Mouse (Mus musculus): ENCODE results near the gene Zfp935.
"Not testable (repeated sequence)": the region's sequence is repeated elsewhere in the genome, so short reads cannot be mapped to it uniquely, and the experiment has no call there.

Zfp935 gene

GRCm38 (mm10) chr13:62558189-62559110 lies at the start of gene Zfp935:
Gene Zfp935, minus strand, starts transcription at chr13:62558511.
- CTCF ChIA-PET, result not testable (repeated sequence)
- POLR2A ChIA-PET, result interaction anchor here in 1 of 4 experiments (0.9 kb wide), 1 partner anchor 48 kb away, joined by 3 read pairs; no protein-coding TSS in a partner anchor

- CTCF ChIA-PET, POLR2A ChIA-PET: not testable (repeated sequence)
Measured at GRCm38 (mm10) chr13:62571099-62571498, 12.8 kb upstream of the Zfp935 start, which contains the start of gene Zfp934. Gene Zfp934, minus strand, starts transcription at chr13:62571199.

- CTCF ChIA-PET, POLR2A ChIA-PET: not testable (repeated sequence)
Measured at GRCm38 (mm10) chr13:62561696-62562095, 3.4 kb upstream of the Zfp935 start.

- CTCF ChIA-PET, POLR2A ChIA-PET: not testable (repeated sequence)
Measured at GRCm38 (mm10) chr13:62530129-62530528, 28.2 kb downstream of the Zfp935 start.

- POLR2A ChIA-PET, result interaction anchor here in 3 of 4 experiments (0.6 to 2.0 kb wide), 8 partner anchors 12 to 328 kb away, joined by 3 to 31 read pairs (median 4); partner anchors contain the start of genes Gm49359 (in 1 of the 3) and Zfp935 (in 1 of the 3)
- CTCF ChIA-PET, result interaction anchor here in 1 of 4 experiments (0.6 kb wide), 1 partner anchor 53 kb away, joined by 3 read pairs; no protein-coding TSS in a partner anchor
Measured at GRCm38 (mm10) chr13:62510641-62511420, 47.5 kb downstream of the Zfp935 start.

GRCm38 (mm10) chr13:62472661-62473060 lies 85.7 kb downstream of the Zfp935 start:
- CTCF ChIA-PET, POLR2A ChIA-PET: not testable (repeated sequence)

- CTCF ChIA-PET, result interaction anchor here in 1 of 4 experiments (0.6 to 0.7 kb wide), 2 partner anchors 383 to 574 kb away, joined by 4 to 6 read pairs; no protein-coding TSS in a partner anchor
- POLR2A ChIA-PET, result not testable (repeated sequence)
Measured at GRCm38 (mm10) chr13:62469947-62470346, 88.4 kb downstream of the Zfp935 start.

- POLR2A ChIA-PET, result interaction anchor here in 3 of 4 experiments (0.7 to 1.0 kb wide), 4 partner anchors 18 to 390 kb away, joined by 3 to 5 read pairs (median 3); no protein-coding TSS in a partner anchor
Measured at GRCm38 (mm10) chr13:62466424-62467334, 91.6 kb downstream of the Zfp935 start, which contains the start of gene Gm49359. Gene Gm49359, minus strand, starts transcription at chr13:62466832.

More at GRCm38 (mm10) chr13:62466424-62467334, 91.6 kb downstream of the Zfp935 start, which contains the start of gene Gm49359:
- CTCF ChIA-PET, result interaction anchor here in 1 of 4 experiments (1.1 kb wide), 1 partner anchor 390 kb away, joined by 7 read pairs; no protein-coding TSS in a partner anchor
